Mouse (Mus musculus) left cerebral cortex, adult 18-20 months (tissue): ENCODE data around the gene Gpd2. TPM values are rescaled to one million over a fixed set of nuclear protein-coding genes. Genes with fewer than 3 reads are reported as not detected.

ENCODE experiments used
- DNase-seq, 2 experiments: peaks; one replicate each; pipeline ENCODE4 v3.0.0; 2021 to 2022; ENCODE audit warnings: low spot score in 2 of 2, mixed read lengths in 1 of 2
- long read RNA-seq, 2 experiments: library from polyadenylated mRNA; stranded (forward); transcript quantifications; one replicate each; pipeline ENCODE4 v2.0.0; 2021
- total RNA-seq, 2 experiments: library from RNA; stranded (reverse); gene quantifications; 2 replicates each; pipeline ENCODE4 v1.2.3; 2021

Gene Gpd2
- total RNA-seq: 10 to 100 TPM; 88.3 to 91.8 TPM
- long read RNA-seq, experiment 1, full-length matches to known transcripts: 50 of 70 reads
- long read RNA-seq, experiment 1, partial matches to known transcripts: 9 of 70 reads
- long read RNA-seq, experiment 1, other reads (novel, unspliced or antisense): 11 of 70 reads
- long read RNA-seq, experiment 2, full-length matches to known transcripts: 26 of 38 reads
- long read RNA-seq, experiment 2, partial matches to known transcripts: 5 of 38 reads
- long read RNA-seq, experiment 2, other reads (novel, unspliced or antisense): 7 of 38 reads

GRCm38 (mm10) chr2:57237475-57237919 lies at the start of gene Gpd2:
Gpd2 (plus strand) TSS chr2:57237635.
- peak in 1 of 2 experiments; percentile 45 for DNase-seq

DNA sequence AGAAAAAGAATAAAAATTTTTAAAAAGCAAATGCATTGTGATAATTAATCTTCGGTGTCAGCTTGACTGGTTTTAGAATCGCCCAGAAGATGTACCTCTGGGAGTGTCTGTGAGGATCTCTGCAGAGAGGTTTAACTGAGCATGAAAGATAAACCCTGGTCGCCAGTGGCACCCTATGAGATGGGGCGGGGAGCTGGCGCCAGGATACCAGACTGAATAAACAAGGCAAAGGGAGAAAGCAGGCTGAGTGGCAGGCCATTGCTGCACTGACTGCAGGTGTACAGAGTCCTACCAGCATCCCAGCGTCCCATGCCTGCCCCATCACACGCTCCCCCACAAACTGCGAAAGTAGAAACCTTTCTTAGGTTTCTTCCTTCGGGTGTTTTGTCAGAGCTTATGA lies 49.2 kb upstream of the Gpd2 start:
- no peak for DNase-seq

GRCm38 (mm10) chr2:57190884-57191283 lies 46.6 kb upstream of the Gpd2 start:
- no peak for DNase-seq

DNA sequence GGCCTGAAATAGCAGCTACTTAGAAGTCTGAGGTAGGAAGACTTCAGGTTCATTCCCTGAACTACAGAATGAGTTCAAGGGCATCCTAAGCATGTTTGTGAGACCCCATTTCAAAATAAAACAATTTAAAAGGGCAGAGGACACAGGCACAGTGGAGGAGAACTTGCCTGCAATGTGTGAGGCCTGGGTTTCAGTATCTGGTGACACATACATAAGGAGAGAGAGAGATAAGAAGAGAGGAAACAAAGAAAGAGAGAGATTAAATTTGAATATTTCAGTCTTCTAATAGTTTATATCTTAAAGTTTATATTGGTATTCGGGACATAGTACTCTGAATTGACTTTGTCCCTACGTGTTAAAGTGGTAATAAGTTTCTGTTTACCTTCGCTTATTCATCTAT lies 38.4 kb upstream of the Gpd2 start:
- DNase-seq: no peak

DNA sequence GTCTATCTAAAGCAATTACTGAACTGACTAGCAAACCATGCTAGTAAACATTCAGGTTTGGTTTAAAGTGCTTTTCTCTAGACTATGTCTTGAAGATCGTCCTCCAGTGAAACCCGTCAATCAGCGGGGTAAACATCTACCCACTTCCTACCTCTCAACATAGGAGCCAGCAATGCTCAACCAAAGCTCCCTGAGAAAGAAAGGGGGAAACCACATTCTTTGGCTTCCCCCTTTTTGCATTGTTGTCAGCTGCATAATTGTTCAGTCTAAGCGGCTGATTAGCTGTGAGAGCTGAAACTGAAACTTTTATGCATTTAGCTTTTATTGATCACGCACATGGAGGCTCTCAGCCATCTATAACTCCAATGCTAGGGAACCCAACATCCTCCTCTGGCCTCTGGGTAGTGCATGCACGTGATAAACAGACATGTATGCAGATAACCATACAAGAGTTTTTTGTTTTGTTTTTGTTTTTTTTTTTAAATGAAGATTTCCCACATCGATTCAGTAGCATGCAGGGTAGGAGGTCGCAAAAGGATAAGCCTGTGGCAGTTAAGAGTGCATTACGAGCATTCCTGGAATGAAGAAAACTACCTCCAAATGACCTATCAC lies 28.9 kb upstream of the Gpd2 start:
- DNase-seq: no peak

DNA sequence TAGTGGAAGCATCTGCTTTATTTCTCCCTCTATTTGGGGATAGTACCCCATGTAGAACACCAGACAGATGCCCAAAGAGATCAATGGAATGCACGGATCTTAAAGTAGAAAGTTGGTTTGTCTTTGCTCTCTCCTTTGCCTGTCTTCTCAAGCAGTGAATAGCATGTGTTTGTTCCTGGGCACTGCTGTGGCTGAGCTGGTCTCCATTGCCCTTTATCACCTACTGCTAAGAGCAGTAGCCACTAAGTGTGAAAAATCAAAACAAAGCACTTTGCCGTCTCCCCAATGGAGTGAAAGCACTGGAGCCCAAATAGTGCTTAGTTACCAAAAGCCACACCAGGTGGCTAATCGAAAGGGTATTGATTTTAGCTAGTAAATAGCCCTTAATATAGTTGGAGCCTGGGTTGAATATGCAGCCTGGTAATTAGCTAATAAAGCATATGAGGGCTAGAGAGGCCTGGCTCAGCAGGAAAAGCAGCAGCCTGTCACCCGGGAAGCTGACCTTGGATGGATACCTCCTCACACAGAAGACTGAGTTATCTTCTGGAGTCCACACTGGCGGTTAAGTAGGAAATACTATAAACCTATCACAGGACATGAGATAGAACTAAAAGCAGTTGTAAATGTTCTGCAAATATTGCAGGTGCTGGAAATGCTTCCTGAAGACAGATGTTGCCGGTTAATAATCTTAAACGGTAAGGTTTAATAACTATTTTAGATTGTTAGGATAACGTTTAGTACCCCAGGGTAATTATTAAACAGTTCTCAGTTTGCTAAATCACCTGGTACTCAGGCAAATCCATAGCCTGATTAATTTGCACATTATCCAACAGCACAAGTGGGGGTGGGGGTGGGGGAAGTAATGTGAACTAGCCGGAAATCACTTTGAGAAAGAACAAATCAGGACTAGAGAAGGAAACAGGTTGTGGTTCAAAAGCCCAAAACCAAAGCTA lies 26.1 kb upstream of the Gpd2 start:
- DNase-seq: no peak

DNA sequence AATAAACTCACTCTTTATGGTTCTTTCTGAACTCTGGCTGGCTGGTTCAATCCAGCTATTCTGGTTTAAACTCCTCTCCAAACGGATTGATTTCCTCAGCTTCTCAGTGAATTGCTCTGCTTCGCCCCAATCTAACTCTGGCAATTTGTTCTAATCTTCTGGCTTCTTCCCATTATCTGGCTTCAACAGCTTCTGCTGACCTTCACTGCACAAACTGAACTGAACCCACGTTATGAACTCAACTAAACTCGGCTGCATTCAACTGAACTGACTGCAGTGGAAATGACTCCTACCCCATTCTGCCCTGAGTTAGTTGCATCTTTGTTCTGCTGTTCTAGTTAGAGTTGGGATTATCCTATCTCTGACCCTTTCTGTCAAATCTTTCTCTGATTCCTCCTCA lies 24.1 kb upstream of the Gpd2 start:
- DNase-seq: no peak

DNA sequence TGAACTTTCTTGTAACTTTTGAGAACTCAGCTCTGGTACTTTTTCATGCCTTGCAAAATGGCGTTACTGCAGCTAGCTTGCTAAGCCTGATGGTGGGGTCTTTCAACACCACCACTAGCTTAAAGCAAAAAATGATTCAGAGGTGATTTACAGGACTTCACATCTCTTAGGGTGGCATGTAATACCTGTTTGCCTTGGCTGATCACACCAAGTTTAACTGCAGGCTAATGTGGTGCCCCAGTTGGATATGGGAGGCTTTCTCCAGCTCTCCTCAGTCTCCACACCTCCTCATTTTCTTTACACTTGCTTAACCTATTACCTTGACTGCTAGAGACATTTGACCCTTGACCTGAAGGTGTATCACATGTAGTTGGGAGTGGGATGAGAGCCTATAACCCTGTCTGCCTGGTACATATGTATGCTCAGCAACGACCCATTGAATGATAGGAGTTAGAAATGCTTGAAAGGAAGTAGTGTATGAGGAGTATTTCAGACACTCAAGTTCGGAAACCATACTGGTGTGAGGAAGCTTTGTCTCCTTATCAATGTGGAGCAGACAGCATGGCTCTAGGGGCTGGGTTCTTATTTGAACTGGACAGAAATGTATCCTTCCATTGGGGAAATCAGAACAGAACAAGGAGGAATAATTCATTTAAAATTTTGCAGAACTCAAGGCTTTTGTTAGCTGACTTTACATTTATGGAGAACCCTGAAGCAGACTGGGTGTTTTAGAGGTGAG lies 14.0 kb upstream of the Gpd2 start:
- DNase-seq: no peak

GRCm38 (mm10) chr2:57225236-57225635 lies 12.2 kb upstream of the Gpd2 start:
- no peak for DNase-seq

DNA sequence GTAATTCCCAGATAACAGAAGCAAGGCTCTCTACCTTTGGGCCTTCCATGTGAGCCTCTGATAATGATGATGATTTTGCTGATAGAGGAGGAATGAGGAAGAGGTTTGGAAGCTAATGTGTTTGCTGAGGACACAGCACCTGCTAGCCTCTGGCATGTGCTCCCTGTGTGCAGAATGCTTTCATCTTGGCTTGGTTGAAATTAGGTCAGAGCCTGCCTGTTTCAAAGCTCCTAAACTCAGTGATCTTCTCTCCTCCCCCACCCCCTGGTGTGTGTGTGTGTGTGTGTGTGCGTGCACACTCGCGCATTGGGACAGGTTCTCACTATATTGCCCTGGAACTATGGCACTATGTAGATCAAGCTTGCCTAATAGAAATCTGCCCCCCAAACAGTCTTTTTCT lies 10.0 kb upstream of the Gpd2 start:
- no peak for DNase-seq

DNA sequence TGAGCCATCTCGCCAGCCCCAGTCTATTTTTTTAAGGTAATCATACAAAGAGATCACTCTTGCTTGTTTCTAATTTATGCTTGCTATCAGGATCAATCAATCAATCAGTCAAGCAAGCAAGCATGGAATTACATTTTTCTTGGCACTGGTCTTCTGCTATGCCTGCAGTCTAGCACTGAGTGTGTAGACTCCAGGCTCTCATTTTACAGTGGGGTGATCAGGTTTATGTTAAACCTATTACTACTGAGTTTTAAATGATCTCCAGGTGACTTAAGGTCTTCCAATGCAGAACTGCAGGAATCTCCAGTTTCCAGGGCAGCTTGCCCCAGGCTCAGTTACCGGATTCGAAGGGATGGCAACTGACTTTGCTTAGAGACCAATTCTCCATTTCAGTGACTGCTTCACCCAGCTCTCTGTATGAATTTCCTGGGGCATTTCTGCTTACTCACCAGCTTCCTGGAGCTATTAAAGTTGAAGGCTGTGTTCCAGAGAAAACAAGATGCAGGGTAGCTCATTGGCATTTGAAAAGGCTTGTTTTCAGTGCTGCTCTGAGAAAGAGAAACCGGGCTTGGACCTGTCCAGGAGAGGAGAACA lies 7.7 kb upstream of the Gpd2 start:
- DNase-seq: no peak

DNA sequence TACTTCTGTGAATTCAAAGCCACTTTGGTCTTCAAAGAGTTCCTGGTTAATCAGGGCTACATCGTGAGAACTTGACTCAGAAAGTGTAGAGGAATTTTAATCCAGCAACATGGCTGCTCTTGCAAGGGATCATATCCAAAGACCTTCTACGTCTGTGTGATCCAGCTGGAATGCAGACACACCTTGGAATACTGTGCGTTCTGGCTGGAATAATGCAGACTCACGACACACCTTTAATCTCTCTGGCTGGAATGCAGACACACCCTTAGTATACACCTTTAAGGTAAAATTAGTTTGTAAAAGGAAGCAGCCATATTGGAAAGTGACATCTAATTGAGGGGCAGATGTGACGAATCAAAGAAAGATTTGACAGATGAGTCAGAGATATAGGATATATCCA lies 6.0 kb upstream of the Gpd2 start:
- DNase-seq: no peak

GRCm38 (mm10) chr2:57232328-57232727 lies 5.1 kb upstream of the Gpd2 start:
- no peak for DNase-seq

- DNase-seq: no peak
These were observed 1.2 kb upstream of the Gpd2 start for GRCm38 (mm10) chr2:57236246-57236645.

- DNase-seq: no peak
These were observed 409 bp upstream of the Gpd2 start for GRCm38 (mm10) chr2:57237026-57237425.

- peak; percentile 66 to 74 for DNase-seq
These were observed 632 bp downstream of the Gpd2 start for GRCm38 (mm10) chr2:57237920-57238613.

- DNase-seq: no peak
These were observed 1.3 kb downstream of the Gpd2 start for GRCm38 (mm10) chr2:57238614-57239165.

DNA sequence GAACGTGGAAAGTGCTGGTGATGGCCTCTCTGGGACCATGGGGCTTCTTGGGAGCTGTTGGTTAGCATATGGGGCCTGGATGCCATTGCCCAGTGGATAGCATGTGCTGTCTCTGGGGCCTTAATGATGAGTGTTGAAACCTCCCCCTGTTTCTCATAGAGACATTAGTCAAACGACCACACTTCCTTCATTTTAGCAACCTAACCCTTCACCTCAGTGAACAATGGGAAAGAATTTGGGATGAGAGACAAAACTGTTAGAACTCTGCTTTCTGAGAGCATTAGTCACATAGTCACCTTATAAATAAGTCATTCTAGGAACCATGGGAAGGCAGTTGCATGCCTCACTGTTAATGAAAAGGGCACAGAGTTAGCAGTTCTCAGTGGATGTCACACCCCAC lies 1.9 kb downstream of the Gpd2 start:
- DNase-seq: no peak

GRCm38 (mm10) chr2:57243987-57244386 lies 6.6 kb downstream of the Gpd2 start:
- DNase-seq: no peak
